Mouse (Mus musculus): ENCODE measurements around the gene Ankrd44. TPM values are rescaled to one million over a fixed set of nuclear protein-coding genes. Genes with fewer than 3 reads are reported as not detected.

The Ankrd44 gene
- polyA plus RNA-seq, 1 experiment from 2014 or later = 22.5 TPM

- WGBS = 43% methylated on average over 7 of the region's 7 CpGs
- H3K27me3 ChIP-seq (ENCODE audit: control insufficient read depth, insufficient read depth, low read length) = no peaks in the 10 kb centered on the region
- no peak overlapping the region for H3K4me2 ChIP-seq (replicated peaks; ENCODE audit: low read depth, low read length)
- H3K9ac ChIP-seq (replicated peaks; ENCODE audit: low read depth, low read length) = no peak overlapping the region
- H3K9me3 ChIP-seq (ENCODE audit: control insufficient read depth, low read depth, low read length) = no peaks in the 10 kb centered on the region
- no peak for ATAC-seq (ENCODE audit: insufficient number of reproducible peaks, insufficient read depth, low FRiP score, low read depth)
- no peaks in the 10 kb centered on the region for H3K36me3 ChIP-seq (ENCODE audit: control insufficient read depth, insufficient read depth, low read length)
- peaks cover 12% of the 10 kb centered on the region for H3K4me1 ChIP-seq (ENCODE audit: control insufficient read depth, insufficient read depth, low read length)
- no peak overlapping the region for H3K4me3 ChIP-seq (ENCODE audit: low read depth, low read length)
- no peak overlapping the region for H3K27ac ChIP-seq (ENCODE audit: low read length)
These were observed 20.6 kb downstream of the Ankrd44 start for GRCm38 (mm10) chr1:54905632-54906031.

- peaks cover 7% of the 10 kb centered on the region for H3K4me1 ChIP-seq (ENCODE audit: control insufficient read depth, insufficient read depth, low read length)
- no peak for ATAC-seq (ENCODE audit: insufficient number of reproducible peaks, insufficient read depth, low FRiP score, low read depth)
- WGBS = 100% methylated on average over 2 of the region's 2 CpGs
- no peaks in the 10 kb centered on the region for H3K27me3 ChIP-seq (ENCODE audit: control insufficient read depth, insufficient read depth, low read length)
- H3K4me3 ChIP-seq (ENCODE audit: low read depth, low read length) = no peak overlapping the region
- no peaks in the 10 kb centered on the region for H3K9me3 ChIP-seq (ENCODE audit: control insufficient read depth, low read depth, low read length)
- H3K27ac ChIP-seq (ENCODE audit: low read length) = no peak overlapping the region
- H3K36me3 ChIP-seq (ENCODE audit: control insufficient read depth, insufficient read depth, low read length) = no peaks in the 10 kb centered on the region
- H3K4me2 ChIP-seq (replicated peaks; ENCODE audit: low read depth, low read length) = no peak overlapping the region
- H3K9ac ChIP-seq (replicated peaks; ENCODE audit: low read depth, low read length) = no peak overlapping the region
These were observed 22.0 kb downstream of the Ankrd44 start for GRCm38 (mm10) chr1:54904165-54904564.

GRCm38 (mm10) chr1:54902689-54903246, 23.4 kb downstream of the Ankrd44 start:
- no peaks in the 10 kb centered on the region for H3K36me3 ChIP-seq (ENCODE audit: control insufficient read depth, insufficient read depth, low read length)

GRCm38 (mm10) chr1:54901084-54901483, 25.1 kb downstream of the Ankrd44 start:
- Histone ChIP-seq H3K4me1 (ENCODE audit: control insufficient read depth, insufficient read depth, low read length) (peaks cover 18% of the 10 kb centered on the region), H3K9ac (replicated peaks; ENCODE audit: low read depth, low read length) (no peak overlapping the region), H3K4me2 (replicated peaks; ENCODE audit: low read depth, low read length) (no peak overlapping the region), H3K27ac (ENCODE audit: low read length) (no peak overlapping the region), H3K4me3 (ENCODE audit: low read depth, low read length) (no peak overlapping the region), H3K36me3 (ENCODE audit: control insufficient read depth, insufficient read depth, low read length) (no peaks in the 10 kb centered on the region), H3K9me3 (ENCODE audit: control insufficient read depth, low read depth, low read length) (no peaks in the 10 kb centered on the region), H3K27me3 (ENCODE audit: control insufficient read depth, insufficient read depth, low read length) (no peaks in the 10 kb centered on the region)
- 72% methylated on average over 1 of the region's 1 CpGs for WGBS
- ATAC-seq (ENCODE audit: insufficient number of reproducible peaks, insufficient read depth, low FRiP score, low read depth) = no peak

More at GRCm38 (mm10) chr1:54902689-54903246, 23.4 kb downstream of the Ankrd44 start:
- peaks cover 12% of the 10 kb centered on the region for H3K4me1 ChIP-seq (ENCODE audit: control insufficient read depth, insufficient read depth, low read length)
- no peak overlapping the region for H3K4me2 ChIP-seq (replicated peaks; ENCODE audit: low read depth, low read length)
- H3K27ac ChIP-seq (ENCODE audit: low read length) = no peak overlapping the region
- H3K9ac ChIP-seq (replicated peaks; ENCODE audit: low read depth, low read length) = no peak overlapping the region
- no peaks in the 10 kb centered on the region for H3K27me3 ChIP-seq (ENCODE audit: control insufficient read depth, insufficient read depth, low read length)
- ATAC-seq (ENCODE audit: insufficient number of reproducible peaks, insufficient read depth, low FRiP score, low read depth) = no peak
- H3K9me3 ChIP-seq (ENCODE audit: control insufficient read depth, low read depth, low read length) = no peaks in the 10 kb centered on the region
- H3K4me3 ChIP-seq (ENCODE audit: low read depth, low read length) = no peak overlapping the region
- 89% methylated on average over 12 of the region's 12 CpGs for WGBS

- 83% methylated on average over 6 of the region's 6 CpGs for WGBS
- Histone ChIP-seq H3K4me3 (ENCODE audit: low read depth, low read length) (no peak overlapping the region), H3K27me3 (ENCODE audit: control insufficient read depth, insufficient read depth, low read length) (no peaks in the 10 kb centered on the region), H3K27ac (ENCODE audit: low read length) (no peak overlapping the region), H3K9me3 (ENCODE audit: control insufficient read depth, low read depth, low read length) (no peaks in the 10 kb centered on the region), H3K4me2 (replicated peaks; ENCODE audit: low read depth, low read length) (no peak overlapping the region), H3K4me1 (ENCODE audit: control insufficient read depth, insufficient read depth, low read length) (peaks cover 15% of the 10 kb centered on the region), H3K9ac (replicated peaks; ENCODE audit: low read depth, low read length) (no peak overlapping the region), H3K36me3 (ENCODE audit: control insufficient read depth, insufficient read depth, low read length) (no peaks in the 10 kb centered on the region)
- no peak for ATAC-seq (ENCODE audit: insufficient number of reproducible peaks, insufficient read depth, low FRiP score, low read depth)
These were observed 26.9 kb downstream of the Ankrd44 start for GRCm38 (mm10) chr1:54899247-54899646.

- H3K9me3 ChIP-seq (ENCODE audit: control insufficient read depth, low read depth, low read length) = no peaks in the 10 kb centered on the region
- H3K9ac ChIP-seq (replicated peaks; ENCODE audit: low read depth, low read length) = no peak overlapping the region
- no peaks in the 10 kb centered on the region for H3K27me3 ChIP-seq (ENCODE audit: control insufficient read depth, insufficient read depth, low read length)
- H3K4me2 ChIP-seq (replicated peaks; ENCODE audit: low read depth, low read length) = no peak overlapping the region
- H3K27ac ChIP-seq (ENCODE audit: low read length) = no peak overlapping the region
- no peak overlapping the region for H3K4me3 ChIP-seq (ENCODE audit: low read depth, low read length)
- WGBS = 30% methylated on average over 5 of the region's 5 CpGs
- H3K4me1 ChIP-seq (ENCODE audit: control insufficient read depth, insufficient read depth, low read length) = peaks cover 15% of the 10 kb centered on the region
- no peak for ATAC-seq (ENCODE audit: insufficient number of reproducible peaks, insufficient read depth, low FRiP score, low read depth)
- no peaks in the 10 kb centered on the region for H3K36me3 ChIP-seq (ENCODE audit: control insufficient read depth, insufficient read depth, low read length)
These were observed 27.5 kb downstream of the Ankrd44 start for GRCm38 (mm10) chr1:54898656-54899084.

GRCm38 (mm10) chr1:54897726-54898125, 28.5 kb downstream of the Ankrd44 start:
- no peak for ATAC-seq (ENCODE audit: insufficient number of reproducible peaks, insufficient read depth, low FRiP score, low read depth)

GRCm38 (mm10) chr1:54896109-54897085, 29.8 kb downstream of the Ankrd44 start:
- 50% methylated on average over 11 of the region's 12 CpGs for WGBS
- peaks cover 15% of the 10 kb centered on the region for H3K4me1 ChIP-seq (ENCODE audit: control insufficient read depth, insufficient read depth, low read length)
- ATAC-seq (ENCODE audit: insufficient number of reproducible peaks, insufficient read depth, low FRiP score, low read depth) = no peak
- no peaks in the 10 kb centered on the region for H3K9me3 ChIP-seq (ENCODE audit: control insufficient read depth, low read depth, low read length)
- no peak overlapping the region for H3K4me3 ChIP-seq (ENCODE audit: low read depth, low read length)
- no peak overlapping the region for H3K4me2 ChIP-seq (replicated peaks; ENCODE audit: low read depth, low read length)
- H3K27ac ChIP-seq (ENCODE audit: low read length) = no peak overlapping the region
- no peaks in the 10 kb centered on the region for H3K36me3 ChIP-seq (ENCODE audit: control insufficient read depth, insufficient read depth, low read length)
- no peak overlapping the region for H3K9ac ChIP-seq (replicated peaks; ENCODE audit: low read depth, low read length)
- H3K27me3 ChIP-seq (ENCODE audit: control insufficient read depth, insufficient read depth, low read length) = no peaks in the 10 kb centered on the region

More at GRCm38 (mm10) chr1:54897726-54898125, 28.5 kb downstream of the Ankrd44 start:
- Histone ChIP-seq H3K9ac (replicated peaks; ENCODE audit: low read depth, low read length) (no peak overlapping the region), H3K9me3 (ENCODE audit: control insufficient read depth, low read depth, low read length) (no peaks in the 10 kb centered on the region), H3K4me3 (ENCODE audit: low read depth, low read length) (no peak overlapping the region), H3K36me3 (ENCODE audit: control insufficient read depth, insufficient read depth, low read length) (no peaks in the 10 kb centered on the region), H3K27me3 (ENCODE audit: control insufficient read depth, insufficient read depth, low read length) (no peaks in the 10 kb centered on the region), H3K4me2 (replicated peaks; ENCODE audit: low read depth, low read length) (no peak overlapping the region), H3K4me1 (ENCODE audit: control insufficient read depth, insufficient read depth, low read length) (peaks cover 15% of the 10 kb centered on the region), H3K27ac (ENCODE audit: low read length) (no peak overlapping the region)
- WGBS = 67% methylated on average over 2 of the region's 2 CpGs

All from stomach, embryonic 14.5 days (tissue).